Mouse (Mus musculus) retina, embryonic 14.5 days (tissue): ENCODE measurements at regions not wholly inside any gene's neighbourhood (a gene's known extent, or its start where the extent isn't known, plus 50 kb on each side); places are given as distances from the start of the nearest gene placed in this dataset.

Experiments used
- DNase-seq: peaks from one replicate; pipeline ENCODE4 v3.0.0-alpha.2; 2015; ENCODE audit warnings: low spot score

DNA sequence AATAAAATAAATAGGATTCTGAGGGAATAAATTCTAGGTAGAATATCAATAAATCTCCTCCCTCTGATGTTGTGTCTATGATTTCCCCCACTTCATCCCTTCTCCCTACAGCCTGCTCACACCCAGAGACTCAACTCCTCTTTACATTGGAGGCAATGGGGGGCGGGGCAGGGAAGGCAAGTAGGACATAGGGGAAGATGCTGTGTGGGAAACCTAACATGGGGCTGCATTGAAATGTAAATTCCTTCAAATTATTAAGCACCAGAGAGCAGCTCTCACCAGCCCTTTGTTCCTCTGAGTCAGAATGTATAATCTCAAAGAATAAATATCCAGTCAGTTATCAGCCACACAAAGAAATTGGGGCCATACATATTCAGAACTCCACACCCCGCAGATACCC is 91.6 kb downstream of the Nuf2 start:
- no peak for DNase-seq

GRCm38 (mm10) chr1:169438006-169438405 is 93.3 kb downstream of the Nuf2 start:
- no peak for DNase-seq

- DNase-seq = no peak
Observed at GRCm38 (mm10) chr1:169422408-169422807, 108.9 kb downstream of the Nuf2 start.

DNA sequence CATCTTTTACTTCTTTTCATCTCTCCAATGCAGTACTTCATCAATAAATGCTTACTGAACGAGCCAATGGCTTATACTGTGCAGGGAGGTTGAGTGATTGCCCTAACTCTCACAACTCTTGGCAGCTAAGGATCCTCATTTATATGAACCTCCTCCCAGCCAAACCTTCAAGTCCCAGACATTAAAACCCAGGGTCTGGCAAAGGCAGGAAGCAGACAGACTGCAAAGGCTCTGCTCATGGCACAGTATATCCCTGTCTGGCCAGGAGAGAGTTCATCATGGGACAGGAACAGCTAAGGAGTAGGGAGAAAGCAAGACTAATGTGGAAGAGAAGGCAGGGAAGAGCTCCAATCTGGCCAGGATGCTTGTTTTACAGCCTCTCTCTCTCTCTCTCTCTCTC is 109.6 kb downstream of the Nuf2 start:
- no peak for DNase-seq

DNA sequence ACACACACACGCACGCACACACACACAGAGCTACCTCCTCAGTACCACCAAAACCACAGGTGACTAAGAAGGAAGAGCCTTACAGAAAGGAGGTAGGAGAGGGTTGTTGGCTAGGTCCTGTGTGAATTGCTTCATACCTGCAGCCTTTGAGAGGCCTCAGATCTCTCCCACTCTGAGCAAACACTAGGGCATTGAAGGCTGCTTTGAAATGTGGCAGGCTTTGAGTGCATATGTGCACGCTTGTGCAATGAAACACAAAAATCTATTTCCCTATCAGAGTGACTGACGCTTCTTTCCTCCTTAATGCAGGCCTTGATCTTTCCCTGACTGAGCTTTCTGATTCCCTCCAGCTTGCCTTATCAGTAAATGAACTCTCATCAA is 112.6 kb downstream of the Nuf2 start:
- DNase-seq = no peak

- DNase-seq = no peak
Observed at GRCm38 (mm10) chr1:169417979-169418664, 113.1 kb downstream of the Nuf2 start.

GRCm38 (mm10) chr1:169416701-169417100 is 114.6 kb downstream of the Nuf2 start:
- DNase-seq = no peak

- no peak for DNase-seq
Observed at GRCm38 (mm10) chr1:169408120-169408519, 123.1 kb downstream of the Nuf2 start.

DNA sequence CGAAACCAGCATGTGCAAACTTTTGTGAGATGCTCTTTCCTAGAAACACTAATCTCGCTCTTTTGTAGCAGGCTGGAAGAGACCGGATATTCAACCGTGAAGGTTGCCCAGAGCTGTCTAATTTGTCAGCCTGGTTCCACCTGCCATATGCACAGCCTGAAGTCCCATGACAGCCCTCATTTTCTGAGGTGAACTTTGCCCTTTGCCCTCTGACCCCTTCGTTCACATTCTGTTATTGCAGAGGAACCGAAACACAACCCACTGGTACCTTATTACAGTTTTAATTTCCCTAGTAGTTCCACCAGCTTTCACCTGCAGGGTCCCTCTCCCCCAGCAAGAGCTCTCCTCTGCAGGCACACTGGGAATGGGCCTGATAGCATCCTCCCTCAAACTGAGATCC is 130.4 kb downstream of the Nuf2 start:
- DNase-seq = no peak

GRCm38 (mm10) chr1:169397371-169397770 is 133.9 kb downstream of the Nuf2 start:
- DNase-seq = no peak

DNA sequence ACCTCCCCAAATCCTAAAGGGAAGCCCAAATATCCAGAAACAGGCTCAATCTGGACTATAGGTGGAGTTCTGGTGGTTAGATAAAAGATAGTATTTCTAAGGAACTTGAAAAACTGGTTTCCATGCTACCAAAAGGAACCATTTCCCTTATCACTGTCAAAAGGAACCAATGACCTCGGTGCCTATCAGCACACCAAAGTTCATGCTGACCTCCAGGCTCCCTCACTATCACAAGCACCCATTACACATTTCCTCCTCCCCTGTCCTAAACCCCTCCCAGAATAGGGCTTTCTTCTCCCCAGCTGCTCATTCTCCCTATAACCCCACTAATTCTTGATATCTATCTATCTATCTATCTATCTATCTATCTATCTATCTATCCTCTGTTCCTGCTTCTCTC is 144.2 kb downstream of the Nuf2 start:
- DNase-seq = no peak

GRCm38 (mm10) chr1:169385740-169386424 is 145.4 kb downstream of the Nuf2 start:
- no peak for DNase-seq

GRCm38 (mm10) chr1:169374686-169375085 is 156.6 kb downstream of the Nuf2 start:
- DNase-seq = no peak

- DNase-seq = no peak
Observed at GRCm38 (mm10) chr1:169368758-169369157, 162.5 kb downstream of the Nuf2 start.

GRCm38 (mm10) chr1:169367772-169368501 is 163.3 kb downstream of the Nuf2 start:
- DNase-seq = peak; percentile 35

- DNase-seq = no peak
Observed at GRCm38 (mm10) chr1:169367316-169367715, 163.9 kb downstream of the Nuf2 start.

GRCm38 (mm10) chr1:169362564-169362963 is 168.7 kb downstream of the Nuf2 start:
- DNase-seq = no peak

GRCm38 (mm10) chr1:169357652-169358241 is 173.5 kb downstream of the Nuf2 start:
- DNase-seq = no peak

- DNase-seq = peak; percentile 63
Observed at GRCm38 (mm10) chr1:169354021-169354420, 177.2 kb downstream of the Nuf2 start.

DNA sequence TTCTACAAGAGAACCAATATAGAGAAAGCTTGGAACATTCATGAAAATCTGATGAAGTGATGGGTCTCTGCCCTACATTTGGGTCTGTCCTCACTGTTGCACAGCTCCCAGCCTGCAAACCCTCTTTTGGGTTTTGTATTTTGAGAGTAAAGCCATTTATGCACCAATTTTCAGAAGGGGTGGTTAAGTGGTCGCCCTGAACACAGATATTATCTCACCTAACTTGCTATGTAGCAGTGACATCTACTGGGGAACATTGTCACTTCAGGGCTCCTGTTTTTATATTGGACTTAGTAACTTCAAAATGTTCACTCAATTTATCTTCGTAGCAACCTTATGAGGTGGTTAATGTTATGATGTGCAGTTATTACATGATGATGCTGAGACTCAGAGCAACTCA is 183.6 kb downstream of the Nuf2 start:
- DNase-seq = peak; percentile 62

- no peak for DNase-seq
Observed at GRCm38 (mm10) chr1:169346876-169347275, 184.4 kb downstream of the Nuf2 start.

DNA sequence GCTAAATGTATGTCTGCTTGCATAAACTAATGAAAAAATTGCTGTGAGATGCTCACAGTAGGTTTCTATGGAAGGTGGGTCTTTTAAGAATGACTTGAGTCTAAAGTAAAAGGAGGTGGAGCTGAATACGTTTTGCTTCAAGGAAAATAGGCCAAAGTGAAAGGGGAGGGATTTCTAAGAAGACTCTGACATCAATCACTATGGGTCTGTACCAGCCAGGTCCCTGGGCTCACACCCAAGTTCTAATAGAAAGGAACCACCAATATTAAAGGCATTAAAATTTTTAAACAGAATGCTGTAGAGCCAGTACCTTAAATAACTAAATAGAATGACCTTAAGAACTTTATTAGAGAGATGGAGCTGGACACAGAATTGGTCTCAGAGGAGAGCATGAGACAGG is 190.1 kb downstream of the Nuf2 start:
- no peak for DNase-seq

GRCm38 (mm10) chr1:169338461-169338860 is 192.8 kb downstream of the Nuf2 start:
- no peak for DNase-seq
